Mouse (Mus musculus): Measurements from ENCODE around the gene Insm2.

Insm2 gene

DNA sequence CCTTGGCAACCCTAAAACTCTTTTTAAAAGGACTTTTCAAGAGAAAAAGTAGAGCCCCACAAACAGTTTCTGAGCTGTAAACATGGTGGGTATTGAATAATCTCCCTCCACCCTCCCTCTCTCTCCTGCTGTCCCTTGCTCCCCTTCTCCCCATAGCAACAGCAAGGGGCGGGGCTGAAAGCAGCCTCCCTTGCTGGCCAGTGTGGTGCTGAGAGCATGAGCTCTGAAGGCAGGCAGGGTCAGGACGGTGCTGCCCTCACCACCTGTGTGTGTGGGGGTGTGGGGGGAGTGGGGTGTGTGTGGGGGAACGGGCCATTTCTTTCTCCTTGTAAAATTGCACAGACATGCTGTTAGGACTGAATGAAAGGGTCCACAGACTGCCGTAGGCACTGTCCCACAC, 8.7 kb downstream of the Insm2 start:
- DNase-seq (ENCODE audit: low spot score): no peak

GRCm38 (mm10) chr12:55610812-55611211, 11.6 kb downstream of the Insm2 start:
- DNase-seq (ENCODE audit: low spot score): no peak

GRCm38 (mm10) chr12:55620321-55620720, 21.1 kb downstream of the Insm2 start:
- no peak for DNase-seq (ENCODE audit: low spot score)

GRCm38 (mm10) chr12:55622615-55623245, 23.5 kb downstream of the Insm2 start:
- no peak for DNase-seq (ENCODE audit: low spot score)

- DNase-seq (ENCODE audit: low spot score): no peak
Measured at GRCm38 (mm10) chr12:55623254-55623653, 24.0 kb downstream of the Insm2 start.

DNA sequence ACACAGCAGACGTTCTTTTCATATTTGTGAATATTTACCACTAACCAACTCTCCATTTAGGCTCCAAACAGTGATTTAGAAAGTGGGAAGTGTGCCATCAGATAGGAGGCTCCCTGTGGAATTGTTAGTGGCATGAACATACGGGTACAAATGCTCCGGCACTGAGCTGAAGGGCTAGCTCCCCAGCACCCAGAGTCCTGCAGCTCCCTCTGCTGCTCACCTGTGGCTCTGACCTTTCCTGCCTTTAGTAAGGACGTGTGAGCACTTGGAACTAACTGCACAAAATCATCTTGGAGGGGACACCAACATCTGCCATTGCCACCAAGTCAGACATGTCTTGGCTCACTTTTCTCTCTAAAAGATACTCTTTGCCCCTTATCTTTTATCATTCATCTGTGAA, 27.5 kb downstream of the Insm2 start:
- no peak for DNase-seq (ENCODE audit: low spot score)

GRCm38 (mm10) chr12:55648011-55648525, 48.8 kb downstream of the Insm2 start:
- DNase-seq (ENCODE audit: low spot score): no peak
